Mouse (Mus musculus) neural tube, postnatal 0 days (tissue): ENCODE results near the gene Olfr850. TPM values are rescaled to one million over a fixed set of nuclear protein-coding genes. Genes with fewer than 3 reads are reported as not detected.

Source experiments
- polyA plus RNA-seq: library from polyadenylated mRNA; unstranded; fragments of >200 nt; fragmentation: Nextera tagmentation; extraction: Ambion mirVana; gene quantifications from 2 replicates; pipeline ENCODE4 v1.2.1, GENCODE M21; 2015

Gene Olfr850
- not detected in 2 replicates for polyA plus RNA-seq

GRCm38 (mm10) chr9:19478148-19478547 is at the start of gene Olfr850:
Gene Olfr850, minus strand, starts transcription at chr9:19478248.

GRCm38 (mm10) chr9:19492995-19493394 is 14.9 kb upstream of the Olfr850 start, which contains the start of gene Olfr851:
Gene Olfr851, plus strand, starts transcription at chr9:19493295.

DNA sequence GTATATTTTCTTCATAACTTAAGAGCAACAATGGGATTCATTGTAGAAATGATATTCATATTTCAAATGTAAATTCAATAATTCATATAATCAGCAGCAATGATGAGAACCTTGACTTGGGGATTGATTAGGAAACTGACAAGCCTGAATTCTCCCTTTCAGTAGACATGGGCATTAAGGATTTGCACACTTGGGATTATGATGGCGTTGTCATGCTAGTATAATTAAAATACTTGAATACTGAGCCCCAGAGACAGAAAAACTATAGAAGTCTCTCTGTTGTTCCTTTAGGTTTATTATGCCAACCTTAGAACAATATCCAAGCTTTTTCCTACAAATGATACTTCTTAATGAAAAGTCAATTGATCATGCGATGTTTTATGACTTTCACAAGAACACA is 38.1 kb downstream of the Olfr850 start, which contains the start of gene Olfr849:
Olfr849 (plus strand) TSS at position 301 of the 400 bp plus-strand sequence.

Other genes starting within 250 kb of the Olfr850 start
- not detected in 2 replicates for gene Olfr843, start 226.3 kb downstream of the Olfr850 start, polyA plus RNA-seq
- not detected in 2 replicates for gene Olfr844, start 161.9 kb downstream of the Olfr850 start, polyA plus RNA-seq
- gene Olfr845, start 141.8 kb downstream of the Olfr850 start, polyA plus RNA-seq = not detected in 2 replicates
- gene Olfr846, start 114.2 kb downstream of the Olfr850 start, polyA plus RNA-seq = not detected in 2 replicates
- gene Olfr847, start 99.6 kb downstream of the Olfr850 start, polyA plus RNA-seq = not detected in 2 replicates
- gene Olfr849, start 38.0 kb downstream of the Olfr850 start, polyA plus RNA-seq = not detected in 2 replicates
- not detected in 2 replicates for gene Olfr851, start 15.0 kb upstream of the Olfr850 start, polyA plus RNA-seq
- gene Olfr853, start 62.8 kb upstream of the Olfr850 start, polyA plus RNA-seq = not detected in 2 replicates
- gene Olfr854, start 89.1 kb upstream of the Olfr850 start, polyA plus RNA-seq = not detected in 2 replicates
- gene Olfr855, start 104.4 kb upstream of the Olfr850 start, polyA plus RNA-seq = not detected in 2 replicates
- gene Zfp317, start 143.9 kb upstream of the Olfr850 start, polyA plus RNA-seq = 18.3 and 18.7 TPM in 2 replicates
- gene Olfr857, start 231.2 kb upstream of the Olfr850 start, polyA plus RNA-seq = not detected in 2 replicates